Mouse (Mus musculus) liver, embryonic 14.5 days (tissue): ENCODE measurements around the gene Efnb2.

ENCODE experiments used
- CTCF ChIP-seq: IDR thresholded peaks from 2 replicates; pipeline ENCODE4 v1.5.1; 2016; ENCODE audit warnings: antibody characterized with exemption, low read depth, control low read depth
- EP300 ChIP-seq: IDR thresholded peaks from 2 replicates; pipeline ENCODE4 v1.6.1; 2016; ENCODE audit warnings: antibody characterized with exemption, low read depth

- TF ChIP-seq CTCF (peak; percentile 83), EP300 (no peak)
Observed at GRCm38 (mm10) chr8:8661759-8662138, 707 bp upstream of the Efnb2 start.
